Mouse (Mus musculus) cerebellum, postnatal 4 days (tissue): Measurements from ENCODE around the gene Atxn2.

Experiments
- DNase-seq, 2 experiments: peaks; one replicate each; pipeline ENCODE4 v3.0.0; 2022; ENCODE audit warnings: low spot score in 2 of 2, mixed read lengths in 1 of 2

Gene Atxn2

DNA sequence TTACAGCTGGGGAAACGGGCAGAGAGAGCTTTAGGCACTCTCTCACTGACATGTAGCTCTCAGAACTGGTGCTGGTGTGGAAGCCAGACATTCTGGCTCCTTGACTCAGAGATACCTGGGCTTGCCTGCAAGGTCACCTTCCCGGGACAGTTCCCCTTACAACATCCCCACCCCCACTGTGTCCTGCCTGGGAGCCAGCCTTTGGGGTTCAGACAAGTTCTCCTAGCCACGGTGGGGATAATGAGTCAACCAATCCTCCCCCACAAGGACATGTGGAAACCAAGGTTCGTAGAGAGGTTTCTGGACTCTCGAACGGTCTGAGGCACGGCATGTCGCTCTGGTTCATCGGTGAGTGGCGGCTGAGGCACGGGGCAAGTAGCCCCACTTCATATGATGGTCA lies 145.6 kb downstream of the Atxn2 start:
- no peak for DNase-seq

DNA sequence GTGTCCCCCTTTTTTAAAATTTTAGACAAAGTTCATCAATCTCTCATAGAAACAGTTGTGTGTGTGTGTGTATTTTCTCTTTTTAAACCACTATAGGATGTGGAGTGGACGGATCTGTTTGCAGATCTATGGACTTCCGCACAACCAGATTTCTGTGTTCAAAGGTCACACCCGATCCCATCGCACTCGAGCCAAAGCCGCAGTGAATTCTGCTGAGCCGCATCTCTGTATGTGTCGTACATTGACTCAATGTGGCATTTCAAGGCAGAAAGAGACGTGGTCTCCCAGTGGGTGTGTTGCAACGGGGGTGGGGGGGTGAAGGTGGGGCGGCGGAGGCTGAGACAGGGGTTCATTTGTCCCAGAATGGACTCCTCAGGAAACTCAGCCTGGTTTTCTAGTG lies 147.3 kb downstream of the Atxn2 start:
- no peak for DNase-seq

DNA sequence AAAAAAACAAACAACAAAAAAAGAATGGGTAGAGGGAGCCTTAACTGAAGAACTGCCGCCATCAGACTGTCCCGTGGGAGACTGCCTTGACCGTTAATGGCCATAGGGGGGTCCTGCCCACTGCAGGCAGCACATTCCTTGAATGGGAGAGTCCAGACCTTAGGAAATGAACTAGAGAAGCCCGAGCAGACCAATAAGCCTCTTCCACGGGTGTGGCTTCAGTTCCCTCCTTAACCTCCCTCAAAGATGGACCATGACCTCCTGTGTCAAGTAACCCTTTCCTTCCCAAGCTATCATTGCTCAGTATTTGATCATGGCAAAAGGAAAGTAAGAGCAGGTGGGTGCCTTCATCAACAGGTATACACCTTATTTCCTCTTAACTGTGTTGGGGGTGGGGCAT lies 150.8 kb downstream of the Atxn2 start:
- DNase-seq = no peak

DNA sequence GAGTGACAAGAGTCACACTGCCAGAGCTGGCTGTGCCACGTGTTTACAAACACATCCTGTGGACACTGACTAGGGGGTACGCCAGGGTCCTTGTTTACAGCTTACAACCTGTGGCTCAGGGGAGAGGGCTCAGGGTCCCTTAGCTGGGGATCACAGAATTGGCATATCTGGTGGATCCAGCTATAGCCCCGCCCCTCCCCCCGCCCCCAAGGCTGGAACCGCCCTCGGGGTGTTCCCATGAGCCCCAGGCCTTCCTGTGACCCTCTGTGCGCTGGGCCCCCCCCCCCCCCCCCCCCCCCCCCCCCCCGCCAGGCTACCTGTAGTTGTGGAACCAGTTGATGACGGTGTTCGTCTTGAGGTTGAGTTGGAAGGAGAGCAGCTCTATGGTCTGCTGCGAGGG lies 153.2 kb downstream of the Atxn2 start:
- DNase-seq = no peak
